Mouse (Mus musculus) hematopoietic stem cell, adult 5-6 weeks (primary cell): Measurements from ENCODE around the gene Masp2. TPM values are rescaled to one million over a fixed set of nuclear protein-coding genes. Genes with fewer than 3 reads are reported as not detected.

Experiments used
- ATAC-seq, 2 experiments: fragments of 125-278 bp in 1 of 2; replicated peaks in 1 of 2; 2 replicates each; pipeline ENCODE4 v1.8.0; 2016 to 2017; ENCODE audit warnings: inconsistent platforms in 2 of 2, mild to moderate bottlenecking in 2 of 2, moderate number of reproducible peaks in 2 of 2, low read depth in 1 of 2, moderate TSS enrichment in 1 of 2; ENCODE audit not compliant: low FRiP score in 2 of 2, poor library complexity in 2 of 2, severe bottlenecking in 2 of 2, insufficient read depth in 1 of 2, low TSS enrichment in 1 of 2
- total RNA-seq: library from RNA; stranded (forward); fragments of 172-1452, 232-1000 nt; gene quantifications from 2 replicates; pipeline ENCODE4 v1.2.3, GENCODE M21; 2017

Masp2 gene
- total RNA-seq, 1 experiment from 2014 or later: 0.30 TPM

- peak; percentile 22 to 42; a peak in 2 of 4 replicates for ATAC-seq
These were observed 52.5 kb downstream of the Masp2 start for GRCm38 (mm10) chr4:148654701-148655398.

GRCm38 (mm10) chr4:148656691-148657258 lies 54.4 kb downstream of the Masp2 start:
- ATAC-seq: no peak

GRCm38 (mm10) chr4:148657776-148658175 lies 55.4 kb downstream of the Masp2 start:
- ATAC-seq: no peak

GRCm38 (mm10) chr4:148660174-148660573 lies 57.8 kb downstream of the Masp2 start:
- ATAC-seq: no peak

GRCm38 (mm10) chr4:148662168-148662965 lies 60.0 kb downstream of the Masp2 start:
- ATAC-seq: peak; percentile 9 to 54; a peak in 1 of 4 replicates

GRCm38 (mm10) chr4:148663326-148663725 lies 61.0 kb downstream of the Masp2 start:
- ATAC-seq: no peak

- ATAC-seq: no peak
These were observed 61.7 kb downstream of the Masp2 start for GRCm38 (mm10) chr4:148664021-148664420.

Other genes starting within 250 kb of the Masp2 start
- 10.4 TPM in 2 replicates for gene Ubiad1, start 157.8 kb upstream of the Masp2 start, total RNA-seq
- gene Mtor, start 153.9 kb upstream of the Masp2 start, total RNA-seq: 16.0 and 17.6 TPM in 2 replicates
- not detected in 2 replicates for gene Angptl7, start 102.1 kb upstream of the Masp2 start, total RNA-seq
- 64.8 and 66.0 TPM in 2 replicates for gene Exosc10, start 44.1 kb upstream of the Masp2 start, total RNA-seq
- 17.2 and 20.2 TPM in 2 replicates for gene Srm, start 11.1 kb upstream of the Masp2 start, total RNA-seq
- 356 and 659 TPM in 2 replicates for gene Tardbp, start 24.5 kb downstream of the Masp2 start, total RNA-seq
- gene Gm572, start 40.8 kb downstream of the Masp2 start, total RNA-seq: not detected in 2 replicates
- 3.4 and 6.3 TPM in 2 replicates for gene Casz1, start 201.9 kb downstream of the Masp2 start, total RNA-seq